Mouse (Mus musculus) lung, postnatal 4 days (tissue): Measurements from ENCODE around the gene OR5BS1P.
"Not testable (repeated sequence)": the region's sequence is repeated elsewhere in the genome, so short reads cannot be mapped to it uniquely, and the experiment has no call there.

Experiments used
- DNase-seq, 2 experiments: peaks; one replicate each; pipeline ENCODE4 v3.0.0; 2021

OR5BS1P gene

GRCm38 (mm10) chr15:98469596-98469995, at the start of gene OR5BS1P:
Gene OR5BS1P (plus strand): TSS chr15:98469896.
- no peak for DNase-seq

GRCm38 (mm10) chr15:98420897-98421296, 48.8 kb upstream of the OR5BS1P start:
- peak in 1 of 2 experiments; percentile 49 for DNase-seq

- DNase-seq, result no peak
Measured at GRCm38 (mm10) chr15:98424326-98424725, 45.4 kb upstream of the OR5BS1P start.

- no peak for DNase-seq
Measured at GRCm38 (mm10) chr15:98424753-98425152, 44.9 kb upstream of the OR5BS1P start.

- DNase-seq, result no peak
Measured at GRCm38 (mm10) chr15:98425188-98425587, 44.5 kb upstream of the OR5BS1P start.

GRCm38 (mm10) chr15:98430925-98431324, 38.8 kb upstream of the OR5BS1P start, which contains the start of gene Olfr282:
Gene Olfr282 (plus strand): TSS chr15:98431225.
- not testable (repeated sequence) for DNase-seq

- DNase-seq, result no peak
Measured at GRCm38 (mm10) chr15:98444561-98444960, 25.1 kb upstream of the OR5BS1P start.

GRCm38 (mm10) chr15:98448521-98448920, 21.2 kb upstream of the OR5BS1P start:
- peak; percentile 19 to 44 for DNase-seq

- DNase-seq, result no peak
Measured at GRCm38 (mm10) chr15:98452288-98452687, 17.4 kb upstream of the OR5BS1P start, which contains the start of gene Olfr281. Gene Olfr281 (plus strand): TSS chr15:98452588.

- DNase-seq, result no peak
Measured at GRCm38 (mm10) chr15:98471539-98471938, 1.8 kb downstream of the OR5BS1P start.

GRCm38 (mm10) chr15:98474958-98475357, 5.3 kb downstream of the OR5BS1P start:
- no peak for DNase-seq

- DNase-seq, result peak in 1 of 2 experiments; percentile 64
Measured at GRCm38 (mm10) chr15:98475382-98475781, 5.7 kb downstream of the OR5BS1P start.

GRCm38 (mm10) chr15:98476281-98476680, 6.6 kb downstream of the OR5BS1P start:
- no peak for DNase-seq

GRCm38 (mm10) chr15:98479568-98480102, 9.9 kb downstream of the OR5BS1P start:
- DNase-seq, result no peak

- DNase-seq, result peak; percentile 23 to 59
Measured at GRCm38 (mm10) chr15:98482701-98483100, 13.0 kb downstream of the OR5BS1P start, which contains the start of gene Lalba. Gene Lalba (minus strand): TSS chr15:98482721.

GRCm38 (mm10) chr15:98483907-98484886, 14.5 kb downstream of the OR5BS1P start:
- peak; percentile 56 to 59 for DNase-seq

GRCm38 (mm10) chr15:98486433-98487021, 16.8 kb downstream of the OR5BS1P start:
- no peak for DNase-seq

- peak in 1 of 2 experiments; percentile 40 for DNase-seq
Measured at GRCm38 (mm10) chr15:98491332-98491731, 21.6 kb downstream of the OR5BS1P start.

GRCm38 (mm10) chr15:98492102-98492501, 22.4 kb downstream of the OR5BS1P start, which contains the start of gene Olfr279:
Gene Olfr279 (plus strand): TSS chr15:98492402.
- no peak for DNase-seq

- no peak for DNase-seq
Measured at GRCm38 (mm10) chr15:98497631-98498030, 27.9 kb downstream of the OR5BS1P start.

GRCm38 (mm10) chr15:98503317-98503716, 33.6 kb downstream of the OR5BS1P start:
- DNase-seq, result no peak

GRCm38 (mm10) chr15:98504514-98504913, 34.8 kb downstream of the OR5BS1P start:
- peak; percentile 58 to 78 for DNase-seq
